Mouse (Mus musculus): ENCODE data around the gene Srrm2. TPM values are rescaled to one million over a fixed set of nuclear protein-coding genes. Genes with fewer than 3 reads are reported as not detected.
A peak's percentile ranks its signal among the peaks of the same experiment; 100 is the strongest.

Srrm2 gene
- polyA plus RNA-seq, 1 experiment: 58.2 TPM

GRCm38 (mm10) chr17:23760231-23760630 lies 30.1 kb upstream of the Srrm2 start:
- no peak overlapping the region for H3K4me2 ChIP-seq (ENCODE audit: low read depth)
- peaks cover 11% of the 10 kb centered on the region for H3K36me3 ChIP-seq (ENCODE audit: control insufficient read depth, insufficient read depth)
- TF ChIP-seq REST (IDR thresholded peaks at IDR 0.05; ENCODE audit: insufficient read depth, insufficient read length): no peak
- no peak for TF ChIP-seq USF1 (IDR thresholded peaks at IDR 0.05; ENCODE audit: low read depth)
- no peak for TF ChIP-seq MYOD1 (IDR thresholded peaks at IDR 0.05; ENCODE audit: control insufficient read depth in 1 of 3, insufficient read length in 2 of 3, low read depth in 2 of 3)
- TF ChIP-seq E2F4 (IDR thresholded peaks at IDR 0.05; ENCODE audit: insufficient read depth): no peak
- TF ChIP-seq TCF12 (IDR thresholded peaks at IDR 0.05; ENCODE audit: insufficient read depth, poor library complexity, severe bottlenecking): no peak
- TF ChIP-seq POLR2AphosphoS2 (IDR thresholded peaks at IDR 0.05; ENCODE audit: insufficient read length, low read depth): no peak
- no peak for TF ChIP-seq CEBPB (IDR thresholded peaks at IDR 0.05; ENCODE audit: insufficient read depth, poor library complexity, severe bottlenecking)
- TF ChIP-seq TCF3 (IDR thresholded peaks at IDR 0.05; ENCODE audit: insufficient read length, low read depth): no peak
- H3K4me3 ChIP-seq: no peak overlapping the region
- no peaks in the 10 kb centered on the region for H3K27me3 ChIP-seq (ENCODE audit: control insufficient read depth, insufficient read depth, insufficient read length)
- H3ac ChIP-seq (ENCODE audit: control insufficient read depth, insufficient read length): no peak overlapping the region
- H3K79me2 ChIP-seq (ENCODE audit: control insufficient read depth, insufficient read depth): no peaks in the 10 kb centered on the region

GRCm38 (mm10) chr17:23761155-23761554 lies 29.2 kb upstream of the Srrm2 start:
- no peak overlapping the region for H3K4me2 ChIP-seq (ENCODE audit: low read depth)
- peaks cover 8% of the 10 kb centered on the region for H3K36me3 ChIP-seq (ENCODE audit: control insufficient read depth, insufficient read depth)
- H3ac ChIP-seq (ENCODE audit: control insufficient read depth, insufficient read length): no peak overlapping the region
- H3K79me2 ChIP-seq (ENCODE audit: control insufficient read depth, insufficient read depth): no peaks in the 10 kb centered on the region
- no peaks in the 10 kb centered on the region for H3K27me3 ChIP-seq (ENCODE audit: control insufficient read depth, insufficient read depth, insufficient read length)
- TF ChIP-seq TCF12 (IDR thresholded peaks at IDR 0.05; ENCODE audit: insufficient read depth, poor library complexity, severe bottlenecking) (no peak), USF1 (IDR thresholded peaks at IDR 0.05; ENCODE audit: low read depth) (no peak), E2F4 (IDR thresholded peaks at IDR 0.05; ENCODE audit: insufficient read depth) (no peak), MYOG (IDR thresholded peaks at IDR 0.05; ENCODE audit: control insufficient read depth in 1 of 3, insufficient read depth in 1 of 3, insufficient read length in 2 of 3, low read depth in 2 of 3) (no peak), REST (IDR thresholded peaks at IDR 0.05; ENCODE audit: insufficient read depth, insufficient read length) (no peak), MAX (IDR thresholded peaks at IDR 0.05; ENCODE audit: low read depth) (no peak), CEBPB (IDR thresholded peaks at IDR 0.05; ENCODE audit: insufficient read depth, poor library complexity, severe bottlenecking) (no peak), POLR2AphosphoS2 (IDR thresholded peaks at IDR 0.05; ENCODE audit: insufficient read length, low read depth) (no peak)
- no peak overlapping the region for H3K4me3 ChIP-seq

GRCm38 (mm10) chr17:23762976-23763375 lies 27.4 kb upstream of the Srrm2 start:
- Histone ChIP-seq H3ac (ENCODE audit: control insufficient read depth, insufficient read length) (no peak overlapping the region), H3K79me2 (ENCODE audit: control insufficient read depth, insufficient read depth) (no peaks in the 10 kb centered on the region), H3K4me2 (ENCODE audit: low read depth) (no peak overlapping the region), H3K36me3 (ENCODE audit: control insufficient read depth, insufficient read depth) (peaks cover 3% of the 10 kb centered on the region), H3K27me3 (ENCODE audit: control insufficient read depth, insufficient read depth, insufficient read length) (no peaks in the 10 kb centered on the region), H3K4me3 (no peak overlapping the region)
- TF ChIP-seq E2F4 (IDR thresholded peaks at IDR 0.05; ENCODE audit: insufficient read depth) (no peak), MAX (IDR thresholded peaks at IDR 0.05; ENCODE audit: low read depth) (no peak), REST (IDR thresholded peaks at IDR 0.05; ENCODE audit: insufficient read depth, insufficient read length) (no peak), CEBPB (IDR thresholded peaks at IDR 0.05; ENCODE audit: insufficient read depth, poor library complexity, severe bottlenecking) (no peak), SRF (IDR thresholded peaks at IDR 0.05; ENCODE audit: control insufficient read depth, insufficient read length, low read depth) (no peak), TCF12 (IDR thresholded peaks at IDR 0.05; ENCODE audit: insufficient read depth, poor library complexity, severe bottlenecking) (no peak)

- no peaks in the 10 kb centered on the region for H3K36me3 ChIP-seq (ENCODE audit: control insufficient read depth, insufficient read depth)
- H3K4me2 ChIP-seq (ENCODE audit: low read depth): peak overlapping the region; percentile 72
- TF ChIP-seq MYOG (IDR thresholded peaks at IDR 0.05; ENCODE audit: control insufficient read depth in 1 of 3, insufficient read depth in 1 of 3, insufficient read length in 2 of 3, low read depth in 2 of 3) (no peak), TCF3 (IDR thresholded peaks at IDR 0.05; ENCODE audit: insufficient read length, low read depth) (no peak), E2F4 (IDR thresholded peaks at IDR 0.05; ENCODE audit: insufficient read depth) (no peak), SRF (IDR thresholded peaks at IDR 0.05; ENCODE audit: control insufficient read depth, insufficient read length, low read depth) (no peak), CEBPB (IDR thresholded peaks at IDR 0.05; ENCODE audit: insufficient read depth, poor library complexity, severe bottlenecking) (no peak), MYOD1 (IDR thresholded peaks at IDR 0.05; ENCODE audit: control insufficient read depth in 1 of 3, insufficient read length in 2 of 3, low read depth in 2 of 3) (no peak), POLR2AphosphoS2 (IDR thresholded peaks at IDR 0.05; ENCODE audit: insufficient read length, low read depth) (no peak), USF1 (IDR thresholded peaks at IDR 0.05; ENCODE audit: low read depth) (no peak), REST (IDR thresholded peaks at IDR 0.05; ENCODE audit: insufficient read depth, insufficient read length) (no peak), POLR2A (IDR thresholded peaks at IDR 0.05; ENCODE audit: insufficient read length, low read depth) (no peak), MAX (IDR thresholded peaks at IDR 0.05; ENCODE audit: low read depth) (no peak), TCF12 (IDR thresholded peaks at IDR 0.05; ENCODE audit: insufficient read depth, poor library complexity, severe bottlenecking) (no peak)
- peak overlapping the region; percentile 40 for H3K4me3 ChIP-seq
- H3K79me2 ChIP-seq (ENCODE audit: control insufficient read depth, insufficient read depth): peaks cover 12% of the 10 kb centered on the region
- no peaks in the 10 kb centered on the region for H3K27me3 ChIP-seq (ENCODE audit: control insufficient read depth, insufficient read depth, insufficient read length)
- no peak overlapping the region for H3ac ChIP-seq (ENCODE audit: control insufficient read depth, insufficient read length)
Measured at GRCm38 (mm10) chr17:23770493-23770892, 19.8 kb upstream of the Srrm2 start.

GRCm38 (mm10) chr17:23770896-23771283 lies 19.4 kb upstream of the Srrm2 start:
- peak overlapping the region; percentile 40 for H3K4me3 ChIP-seq

More at GRCm38 (mm10) chr17:23770896-23771283, 19.4 kb upstream of the Srrm2 start:
- TF ChIP-seq REST (IDR thresholded peaks at IDR 0.05; ENCODE audit: insufficient read depth, insufficient read length) (no peak), MYOG (IDR thresholded peaks at IDR 0.05; ENCODE audit: control insufficient read depth in 1 of 3, insufficient read depth in 1 of 3, insufficient read length in 2 of 3, low read depth in 2 of 3) (peak in 1 of 3 experiments; percentile 0)
- Histone ChIP-seq H3ac (ENCODE audit: control insufficient read depth, insufficient read length) (peak overlapping the region; percentile 34), H3K79me2 (ENCODE audit: control insufficient read depth, insufficient read depth) (peaks cover 12% of the 10 kb centered on the region), H3K36me3 (ENCODE audit: control insufficient read depth, insufficient read depth) (no peaks in the 10 kb centered on the region), H3K4me2 (ENCODE audit: low read depth) (peak overlapping the region; percentile 72), H3K27me3 (ENCODE audit: control insufficient read depth, insufficient read depth, insufficient read length) (no peaks in the 10 kb centered on the region)

Data from myocyte (in vitro differentiated cells).